Comparison of ENCODE assay signal across 34 mouse cellular contexts in genomic region chr19:58463755-58464154, GRCm38 (mm10). TPM values are rescaled to one million over a fixed set of nuclear protein-coding genes. Genes with fewer than 3 reads are reported as not detected.
DNase-seq lines count a peak whose midpoint lies in the region; ATAC-seq and TF ChIP-seq lines count a peak whose summit lies in the region.
"Had no signal": no experiment of that assay in that cellular context is flagged by ENCODE, and none has a peak within 500 bp of the region (broad histone marks: within the 10 kb centered on the region; RNA-seq: fewer than 3 reads in every experiment).

No protein-coding gene starts in this region.

- H3K4me2 ChIP-seq in hindbrain, postnatal 0 days (ENCODE audit: low read depth, low read length), result no peak overlapping the region
- no peak overlapping the region for H3K4me2 ChIP-seq in hindbrain, embryonic 12.5 days (replicated peaks)
- H3K4me2 ChIP-seq: forebrain, embryonic 13.5 days; heart, embryonic 11.5 days; intestine, embryonic 15.5 days had no signal

- no peaks in the 10 kb centered on the region for H3K27me3 ChIP-seq in hindbrain, postnatal 0 days (ENCODE audit: insufficient read depth, low read length)
- no peaks in the 10 kb centered on the region for H3K27me3 ChIP-seq in hindbrain, embryonic 12.5 days
- H3K27me3 ChIP-seq: CH12.LX; intestine, embryonic 15.5 days had no signal

- no peak overlapping the region for H3K4me3 ChIP-seq in hindbrain, postnatal 0 days (ENCODE audit: low read length)
- H3K4me3 ChIP-seq in hindbrain, embryonic 12.5 days, result no peak overlapping the region
- H3K4me3 ChIP-seq: forebrain, embryonic 10.5 days; forebrain, embryonic 13.5 days; intestine, embryonic 15.5 days had no signal

- no peaks in the 10 kb centered on the region for H3K4me1 ChIP-seq in hindbrain, postnatal 0 days (ENCODE audit: insufficient read depth, low read length)
- H3K4me1 ChIP-seq in hindbrain, embryonic 12.5 days, result peaks cover 12% of the 10 kb centered on the region
- H3K4me1 ChIP-seq: intestine, embryonic 15.5 days had no signal

- TF ChIP-seq POLR2A in brain, embryonic 14.5 days (IDR thresholded peaks at IDR 0.05; ENCODE audit: borderline replicate concordance, extremely low read depth, insufficient read depth, insufficient read length, poor library complexity, severe bottlenecking), result no peak

- H3K9ac ChIP-seq in hindbrain, postnatal 0 days (replicated peaks; ENCODE audit: low read length), result no peak overlapping the region
- H3K9ac ChIP-seq in hindbrain, embryonic 12.5 days, result no peak overlapping the region
- H3K9ac ChIP-seq: forebrain, embryonic 13.5 days; intestine, embryonic 15.5 days had no signal

- DNase-seq in heart, adult 11 months, result peak; percentile 40
- no peak for DNase-seq in heart, postnatal 25 days (ENCODE audit: low spot score)
- peak; percentile 9 for DNase-seq in hindbrain, postnatal 0 days (ENCODE audit: low spot score)
- peak; percentile 66 for DNase-seq in brain, embryonic 14.5 days (ENCODE audit: low read depth)
- peak; percentile 46 for DNase-seq in retina, postnatal 1 day
- no peak for DNase-seq in gastrocnemius, postnatal 10 days
- DNase-seq: adrenal gland, postnatal 10 days; B cell, adult 2 months; cerebellum, adult 11-12 months; cerebellum, adult 8-10 months; cerebellum, postnatal 10 days; cerebellum, postnatal 36 days; gastrocnemius, postnatal 36 days; heart, postnatal 36 days; kidney, adult 11 months had no signal

- 64% methylated on average over 3 of the region's 3 CpGs for WGBS in hindbrain, postnatal 0 days
- 67% methylated on average over 3 of the region's 3 CpGs for WGBS in hindbrain, embryonic 12.5 days

- H3K36me3 ChIP-seq in hindbrain, postnatal 0 days (ENCODE audit: insufficient read depth, low read length), result no peaks in the 10 kb centered on the region
- no peaks in the 10 kb centered on the region for H3K36me3 ChIP-seq in hindbrain, embryonic 12.5 days
- H3K36me3 ChIP-seq: forebrain, embryonic 10.5 days; G1E; intestine, embryonic 15.5 days had no signal

- ATAC-seq in hindbrain, postnatal 0 days, result no peak
- ATAC-seq in hindbrain, embryonic 12.5 days (ENCODE audit: low FRiP score), result no peak
- ATAC-seq: forebrain, embryonic 13.5 days; intestine, embryonic 15.5 days; Patski had no signal

- intact Hi-C loops in heart, postnatal 25 days (cut with DNase I), result no loop called here

- TF ChIP-seq CTCF in hindbrain, postnatal 0 days (IDR thresholded peaks at IDR 0.05; ENCODE audit: low read depth), result no peak
- TF ChIP-seq CTCF in brain, embryonic 14.5 days (IDR thresholded peaks at IDR 0.05; ENCODE audit: borderline replicate concordance, extremely low read depth, insufficient read depth, insufficient read length), result no peak

- H3K9me3 ChIP-seq in hindbrain, postnatal 0 days (ENCODE audit: low read length), result no peaks in the 10 kb centered on the region
- H3K9me3 ChIP-seq in hindbrain, embryonic 12.5 days (replicated peaks), result no peaks in the 10 kb centered on the region
- H3K9me3 ChIP-seq: forebrain, embryonic 13.5 days; intestine, embryonic 15.5 days had no signal

- no peak overlapping the region for H3K27ac ChIP-seq in hindbrain, postnatal 0 days
- no peak overlapping the region for H3K27ac ChIP-seq in hindbrain, embryonic 12.5 days
- H3K27ac ChIP-seq: forebrain, embryonic 10.5 days; forebrain, embryonic 13.5 days; intestine, embryonic 15.5 days had no signal

RNA-seq across cellular contexts. Expression of gene Gfra1, which starts 8.0 kb away (rescaled TPM):
- total RNA-seq in heart, postnatal 25 days (2021), result 1 to 10 TPM; 3.5 to 3.6 TPM
- 59.8 and 63.9 TPM in 2 replicates for total RNA-seq in hindbrain, postnatal 0 days (2014; rRNA removed)
- polyA plus RNA-seq in hindbrain, postnatal 0 days (2015; fragmentation: Nextera tagmentation; extraction: Ambion mirVana), result 31.4 and 32.3 TPM in 2 replicates
- polyA plus RNA-seq in hindbrain, embryonic 12.5 days (2016; fragmentation: Nextera tagmentation; extraction: Ambion mirVana), result 59.8 and 65.1 TPM in 2 replicates
- 19.6 and 44.8 TPM in 2 replicates for polyA plus RNA-seq in brain, embryonic 14.5 days (2012; rRNA removed)
- total RNA-seq in gastrocnemius, postnatal 10 days (2021), result 10 to 100 TPM in 1 of 2 experiments, 1 to 10 TPM in 1; 9.5 to 10.3 TPM
- total RNA-seq: CH12.LX; granulocyte monocyte progenitor cell, adult 5-6 weeks had no signal
- polyA plus RNA-seq: G1E had no signal

RNA-seq across cellular contexts. Expression of gene Ccdc172, which starts 48.0 kb away (rescaled TPM):
- total RNA-seq in heart, postnatal 25 days (2021), result not detected
- not detected in 2 replicates for total RNA-seq in hindbrain, postnatal 0 days (2014; rRNA removed)
- polyA plus RNA-seq in hindbrain, postnatal 0 days (2015; fragmentation: Nextera tagmentation; extraction: Ambion mirVana), result not detected in 2 replicates
- polyA plus RNA-seq in hindbrain, embryonic 12.5 days (2016; fragmentation: Nextera tagmentation; extraction: Ambion mirVana), result not detected in 2 replicates
- not detected in 2 replicates for polyA plus RNA-seq in brain, embryonic 14.5 days (2012; rRNA removed)
- not detected for total RNA-seq in gastrocnemius, postnatal 10 days (2021)
- total RNA-seq: adrenal gland, adult 18-20 months; adrenal gland, postnatal 10 days; adrenal gland, postnatal 4 days; CH12.LX; G1E; gastrocnemius, adult 8-10 months; gastrocnemius, postnatal 36 days; granulocyte monocyte progenitor cell, adult 5-6 weeks; heart, adult 8-10 months; heart, postnatal 36 days had no signal
- polyA plus RNA-seq: cortical plate, adult 2 months; embryonic facial prominence, embryonic 11.5 days; embryonic facial prominence, embryonic 14.5 days; forebrain, embryonic 10.5 days; forebrain, embryonic 13.5 days; G1E; heart, embryonic 11.5 days; heart, embryonic 14.5 days; heart, postnatal 0 days; hindbrain, embryonic 11.5 days; intestine, embryonic 15.5 days; Patski had no signal

Comparison
In these comparisons a context has a peak if more than half of its experiments do, and no peak if none do; other contexts are left out.
1. DNase-seq: peak in heart, adult 11 months (single experiment), hindbrain, postnatal 0 days (single experiment), brain, embryonic 14.5 days (single experiment) and retina, postnatal 1 day (single experiment); none in heart, postnatal 25 days (single experiment) and gastrocnemius, postnatal 10 days (single experiment).